Mouse (Mus musculus) T-helper 2 cell (primary cell): Measurements from ENCODE around the gene Shisal2a.
"Not testable (repeated sequence)": the region's sequence is repeated elsewhere in the genome, so short reads cannot be mapped to it uniquely, and the experiment has no call there.

Experiments used
- in situ Hi-C: fragments of 300-600 bp; cut with MboI, MseI; formaldehyde crosslinking; loops from one replicate; pipeline ENCODE4 v1.15.1; 2025; ENCODE audit warnings: high pct_unique_total_duplicates

Gene Shisal2a

DNA sequence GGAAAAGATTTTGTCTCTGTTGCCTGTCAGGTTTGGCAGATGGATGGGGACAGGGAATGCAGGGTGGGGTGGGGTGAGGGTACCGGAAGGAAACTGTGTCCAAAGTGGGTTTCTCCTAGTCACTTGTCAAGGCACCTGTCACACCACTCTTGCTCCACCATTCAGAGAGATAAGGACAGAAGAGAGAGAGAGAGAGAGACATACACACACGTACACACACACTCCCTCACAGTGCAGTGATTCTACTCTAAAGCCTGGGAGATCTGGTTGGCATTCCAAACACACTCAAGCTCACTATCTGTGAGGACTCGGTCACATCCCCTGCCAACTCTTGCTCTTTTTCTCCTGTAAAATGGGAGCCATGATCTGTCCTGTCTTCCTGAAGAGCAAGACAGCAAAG, 11.0 kb downstream of the Shisal2a start:
- in situ Hi-C loops = no loop called here

DNA sequence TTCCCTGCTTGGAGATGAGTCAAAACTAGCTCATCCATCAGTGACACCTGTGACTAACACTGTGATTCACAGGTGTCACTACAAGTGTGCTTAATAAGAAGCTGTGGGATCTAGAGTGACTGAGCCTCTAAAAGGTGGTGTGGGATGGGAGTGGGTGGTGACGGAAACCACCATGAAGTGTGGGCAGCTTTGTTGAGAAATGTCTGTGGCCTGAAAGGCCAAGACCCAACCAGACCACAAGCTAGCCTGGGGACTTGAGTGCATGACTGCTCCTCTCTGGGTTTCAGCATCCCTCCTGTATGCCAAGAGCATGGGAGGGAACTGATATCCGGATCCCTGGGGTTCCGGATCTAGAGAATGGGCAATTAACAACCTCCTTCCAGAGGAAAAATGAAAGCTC, 11.7 kb downstream of the Shisal2a start:
- in situ Hi-C loops = no loop called here

DNA sequence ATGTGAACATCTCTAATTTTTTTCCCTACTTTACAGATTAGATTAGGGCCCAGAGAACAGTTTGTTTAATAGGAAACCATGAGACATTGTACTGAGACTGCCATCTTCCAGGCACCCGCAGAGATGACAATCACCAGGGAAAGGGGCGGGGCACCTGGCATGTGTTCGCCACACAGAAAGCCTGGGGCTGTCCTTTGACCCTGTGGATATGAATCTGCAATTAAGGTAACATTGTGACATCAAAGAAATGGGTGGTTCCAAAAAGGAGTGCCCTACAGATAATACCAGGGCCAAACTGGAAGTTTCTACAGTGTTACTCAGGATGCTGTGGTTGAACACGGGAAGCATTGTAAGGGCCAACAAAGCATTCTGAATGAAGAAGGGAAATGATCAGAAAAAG, 12.7 kb downstream of the Shisal2a start:
- in situ Hi-C loops = no loop called here

DNA sequence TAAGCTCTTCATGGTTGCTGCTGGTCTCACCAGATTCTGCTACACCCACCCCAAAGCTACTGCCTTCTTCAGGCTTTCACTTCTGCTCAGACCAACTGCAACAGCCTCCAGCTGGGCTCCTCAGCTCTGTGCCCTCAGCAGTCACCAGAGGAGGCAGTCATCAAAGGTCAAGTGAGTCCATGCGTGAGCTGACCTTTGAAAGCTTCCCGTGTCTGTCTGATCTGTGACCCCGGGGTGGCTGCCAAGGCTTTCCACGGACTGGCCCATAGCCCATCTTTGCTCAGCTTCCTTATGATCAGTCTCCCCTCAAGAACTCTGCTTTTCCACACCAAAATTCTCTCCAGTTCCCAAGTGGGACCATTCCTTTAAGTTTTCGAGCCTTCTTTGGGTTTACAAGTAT, 13.9 kb downstream of the Shisal2a start:
- in situ Hi-C loops = no loop called here

DNA sequence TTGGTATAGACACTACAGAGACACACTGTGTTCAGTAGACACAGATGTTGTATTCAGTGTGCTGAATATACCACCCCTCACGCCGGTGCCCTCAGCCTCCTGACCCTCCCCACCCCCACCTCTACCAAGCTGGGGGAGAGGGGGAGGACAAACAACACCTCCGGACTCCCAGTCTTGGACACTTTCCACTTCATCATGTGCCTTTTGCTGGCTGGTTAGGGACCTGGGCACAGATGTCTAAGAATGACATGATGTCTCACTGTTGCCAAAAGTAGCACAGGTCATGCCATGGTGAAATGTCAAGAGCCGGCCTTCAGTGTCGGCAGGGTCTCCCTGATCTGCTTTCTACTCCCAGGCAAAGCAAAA, 19.1 kb downstream of the Shisal2a start:
- in situ Hi-C loops = no loop called here

DNA sequence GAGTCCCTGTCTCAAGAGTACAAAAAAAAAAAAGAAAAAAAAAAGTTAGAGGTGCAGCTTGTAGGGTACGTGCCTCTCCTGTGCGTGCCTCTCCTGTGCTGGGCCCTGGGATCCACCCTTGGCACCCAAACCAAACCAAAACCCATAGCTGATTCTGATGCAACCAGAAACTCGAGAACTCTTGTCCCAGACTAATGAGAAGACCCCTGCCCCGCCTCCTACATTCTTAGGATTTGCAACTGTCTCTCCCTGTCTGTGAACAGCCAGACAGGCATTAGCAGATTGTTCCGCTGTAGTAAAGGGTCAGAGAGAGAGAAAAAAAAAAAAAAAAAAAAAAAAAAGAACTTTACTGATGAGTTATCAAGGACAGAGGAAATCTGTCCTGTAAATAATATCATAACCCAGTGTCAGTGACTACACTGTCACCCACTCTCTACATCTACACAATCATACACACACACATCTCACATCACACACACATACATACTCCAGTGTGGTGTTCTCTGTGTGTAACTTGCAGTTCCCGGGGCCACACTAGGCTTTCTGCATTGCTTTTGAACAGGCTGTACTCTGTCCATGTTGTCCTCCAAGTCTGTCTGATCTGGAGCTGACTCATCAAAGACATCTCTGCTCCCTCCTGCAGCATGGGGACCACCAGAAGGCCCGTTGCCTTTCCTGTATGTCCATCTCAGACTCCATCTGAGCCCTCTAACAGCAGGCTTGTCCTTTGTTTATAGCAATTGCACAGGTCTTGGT, 19.6 kb downstream of the Shisal2a start:
- in situ Hi-C loops = no loop called here

DNA sequence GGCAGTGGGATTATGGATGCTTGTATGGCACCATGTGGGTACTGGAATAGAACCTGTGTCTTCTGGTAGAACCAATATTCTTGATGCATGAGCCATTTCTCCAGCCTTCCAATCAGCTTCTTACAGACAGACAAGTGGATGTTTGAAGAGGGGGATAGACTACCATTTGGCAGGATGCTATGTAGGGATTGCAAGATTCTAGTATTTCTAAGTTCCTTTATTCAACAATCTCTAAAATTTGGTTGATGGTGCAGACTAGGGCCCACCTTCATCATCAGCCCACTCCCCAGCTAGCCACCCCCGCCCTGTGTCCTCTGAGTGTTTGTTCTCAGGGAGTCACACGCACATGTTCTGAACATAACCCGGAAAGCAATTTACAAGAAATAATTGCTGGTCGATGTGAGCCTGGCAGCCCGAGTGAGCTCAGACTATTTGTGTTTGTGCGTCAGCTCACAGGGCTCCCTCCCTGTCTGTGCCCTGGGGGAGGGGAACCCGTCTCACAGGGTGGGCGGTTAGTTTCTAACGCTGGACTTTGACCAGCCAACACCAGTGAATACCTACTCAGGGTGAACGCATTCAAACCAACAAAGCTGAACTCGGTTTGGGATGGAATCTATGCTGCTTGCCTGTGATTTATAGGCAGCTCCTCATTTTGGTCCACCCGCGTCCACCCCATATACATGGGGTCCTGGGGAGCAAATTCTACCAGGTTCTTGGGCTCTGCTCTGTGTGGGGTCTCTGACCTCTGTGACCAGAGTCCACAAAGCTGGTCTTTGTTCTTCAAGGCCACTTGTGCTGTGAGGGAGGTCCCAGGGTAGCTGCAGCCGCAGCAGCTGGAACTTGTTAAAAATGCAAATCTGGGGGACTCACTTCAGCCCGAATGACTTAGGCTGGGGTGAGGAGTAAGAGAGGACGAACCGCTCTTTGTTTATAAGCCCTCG, 20.6 kb downstream of the Shisal2a start:
- in situ Hi-C loops = no loop called here

DNA sequence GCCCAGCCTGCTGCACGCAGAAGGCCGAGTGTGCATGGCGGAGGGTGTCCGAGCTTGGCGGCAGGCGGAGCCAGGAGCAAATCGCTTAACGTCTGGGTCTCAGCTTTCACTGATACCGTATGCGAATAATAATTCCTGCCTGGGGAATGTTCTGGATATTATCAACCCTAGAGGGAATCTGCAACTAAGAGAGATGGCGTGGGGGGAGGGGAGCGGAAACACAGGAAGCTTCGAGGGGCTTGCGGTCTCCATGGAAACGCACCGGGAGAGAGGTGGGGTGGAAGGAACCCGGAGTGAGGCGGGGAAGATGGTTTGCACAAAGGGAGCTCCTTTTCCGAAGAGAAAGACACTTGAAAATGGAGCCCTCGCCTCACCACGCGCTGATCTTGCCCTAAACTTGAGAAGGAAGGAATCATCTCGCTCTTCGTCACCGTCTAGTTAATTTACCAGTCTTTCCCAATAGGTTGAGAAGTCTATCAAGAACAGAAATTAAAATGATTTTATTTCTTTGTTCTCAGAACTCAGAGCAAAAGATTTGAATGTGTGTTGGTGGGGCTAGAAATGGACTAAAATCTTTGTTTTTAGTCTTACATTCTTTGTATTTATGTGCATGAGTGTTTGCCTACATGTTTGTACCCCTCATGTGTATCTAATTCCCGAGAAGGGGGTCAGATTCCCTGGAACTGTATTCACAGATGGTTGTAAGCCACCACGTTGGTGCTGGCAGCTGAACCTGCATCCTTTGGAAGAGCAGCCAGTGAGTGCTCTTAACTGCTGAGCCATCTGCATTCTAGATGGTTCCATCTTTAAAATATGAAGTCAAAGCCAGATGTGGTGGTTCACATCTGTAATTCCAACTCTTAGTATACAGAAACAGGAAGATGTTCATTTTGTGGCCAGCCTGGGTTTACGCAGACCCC, 22.8 kb downstream of the Shisal2a start:
- in situ Hi-C loops = no loop called here

DNA sequence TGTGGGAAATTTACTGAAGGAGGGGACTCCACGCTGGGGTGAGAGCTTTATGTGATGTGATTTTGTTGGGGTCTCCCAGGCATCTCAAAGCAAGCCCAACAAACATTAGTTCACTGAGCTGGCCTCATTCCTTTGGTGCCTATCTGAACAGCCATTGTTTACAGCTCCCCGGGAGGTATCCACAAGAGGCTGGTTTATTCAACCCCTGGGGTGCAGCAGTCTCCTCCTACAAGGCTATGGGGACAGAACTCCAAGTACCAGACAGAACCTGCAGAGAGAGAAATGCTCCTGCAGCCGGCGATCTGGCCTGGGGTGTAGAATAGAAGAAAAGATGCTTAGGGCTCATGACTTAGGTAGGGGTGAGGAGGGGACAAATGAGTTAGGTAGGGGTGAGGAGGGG, 24.7 kb downstream of the Shisal2a start:
- in situ Hi-C loops = no loop called here

DNA sequence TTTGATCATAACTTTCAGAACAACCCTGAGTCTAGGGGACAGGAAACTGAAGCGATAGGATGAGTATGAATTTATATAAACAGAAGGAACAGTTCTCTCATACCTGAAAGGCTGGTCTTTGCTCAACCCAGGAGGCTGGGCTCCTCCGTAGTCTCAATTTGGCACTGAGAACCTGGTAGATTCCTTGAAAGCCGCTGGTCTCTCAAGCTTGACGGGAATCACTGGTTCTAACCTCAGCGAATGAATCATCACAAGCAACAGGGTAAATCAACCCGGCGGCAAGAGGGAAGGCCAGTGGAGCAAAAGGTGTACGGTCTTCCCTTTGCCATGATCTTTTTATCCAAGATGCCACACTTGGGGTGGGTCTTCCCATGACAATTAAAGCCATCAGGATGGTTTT, 25.7 kb downstream of the Shisal2a start:
- in situ Hi-C loops = no loop called here

DNA sequence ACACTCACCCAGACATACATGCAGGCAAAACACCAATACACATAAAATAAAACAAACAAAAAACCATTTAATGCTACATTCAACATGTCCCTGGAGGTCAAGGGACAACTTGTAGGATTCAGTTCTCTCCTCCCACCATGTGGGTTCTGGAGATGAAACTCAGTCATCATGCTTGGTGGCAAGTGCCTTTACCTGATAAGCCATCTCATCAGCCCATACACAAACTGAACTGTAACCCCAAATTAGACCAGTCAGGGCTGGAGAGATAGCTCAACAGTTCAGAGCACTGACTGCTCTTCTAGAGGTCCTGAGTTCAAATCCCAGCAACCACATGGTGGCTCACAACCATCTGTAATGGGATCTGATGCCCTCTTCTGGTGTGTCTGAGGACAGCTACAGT, 29.6 kb downstream of the Shisal2a start:
- in situ Hi-C loops = not testable (repeated sequence)

DNA sequence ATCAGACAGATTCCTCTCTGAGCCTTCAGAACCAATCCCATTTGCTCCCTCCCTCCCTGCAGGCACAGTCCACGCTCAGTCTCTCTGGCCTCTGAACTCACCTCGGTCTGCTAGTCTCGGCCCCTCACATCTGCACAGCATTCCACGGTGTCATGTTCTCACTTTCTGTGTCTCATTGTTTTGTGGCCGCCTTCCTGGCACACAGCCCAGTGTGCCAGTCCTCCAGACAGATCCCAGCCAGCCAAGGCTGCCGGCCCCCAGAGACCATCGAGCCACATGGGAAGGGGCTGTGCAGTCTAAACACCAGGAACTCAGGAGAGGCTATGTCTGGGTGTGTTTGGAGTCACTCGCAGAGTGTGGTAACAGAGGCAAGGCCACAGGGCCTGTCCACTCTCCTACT, 32.3 kb downstream of the Shisal2a start:
- in situ Hi-C loops = no loop called here

DNA sequence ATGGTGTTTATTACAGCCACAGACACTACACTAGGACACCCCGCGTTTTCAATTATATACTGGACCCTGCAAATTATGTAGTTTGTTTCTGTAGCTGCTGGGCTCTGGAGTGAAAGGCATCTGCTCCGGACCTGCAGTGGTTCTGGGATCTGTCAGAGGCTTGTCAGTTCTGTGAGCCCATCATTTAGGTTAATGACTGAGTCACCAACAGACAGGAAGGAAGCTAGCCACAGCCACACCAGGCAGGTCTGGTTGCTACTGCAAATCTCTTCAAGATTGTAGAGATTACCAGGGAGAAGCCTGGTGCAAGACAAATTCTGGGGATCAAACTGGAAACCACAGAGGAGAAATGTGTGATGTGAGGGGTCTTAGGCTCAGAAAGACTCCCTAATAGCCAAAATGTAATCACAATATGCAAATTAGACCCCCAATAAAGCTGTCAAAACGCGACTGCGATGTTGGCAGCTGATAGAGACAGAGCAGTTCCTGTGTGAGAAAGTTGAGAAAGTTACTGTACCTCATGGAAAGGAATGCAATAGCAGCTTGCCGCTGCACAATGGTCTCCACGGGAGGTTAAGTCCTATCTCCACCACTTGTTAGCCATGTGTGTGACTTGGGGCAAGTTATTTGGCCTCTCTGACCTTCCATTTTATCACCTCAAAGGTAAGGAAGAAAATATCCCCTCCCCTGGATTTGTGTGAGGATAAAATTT, 33.2 kb downstream of the Shisal2a start:
- in situ Hi-C loops = loop anchor here (25.0 kb wide), 1 partner anchor 212 kb away; no protein-coding TSS in a partner anchor

DNA sequence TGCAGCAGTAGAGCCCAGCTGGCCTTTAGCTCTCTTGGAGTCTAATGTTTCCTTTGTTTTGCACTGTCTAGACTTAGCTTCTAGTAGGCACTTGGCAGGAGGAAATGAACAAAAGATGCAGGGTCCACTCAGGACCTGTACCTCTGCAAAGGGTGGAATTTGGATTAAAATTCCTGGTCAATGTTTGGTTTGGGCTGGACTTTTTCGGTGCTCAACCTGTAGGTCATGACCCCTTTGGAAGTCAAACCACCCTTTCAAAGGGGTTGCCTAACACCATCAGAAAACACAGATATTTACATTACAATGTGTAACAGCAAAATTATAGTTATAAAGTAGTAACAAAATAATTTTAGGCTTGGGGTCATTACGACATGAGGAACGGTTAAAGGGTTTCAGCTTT, 34.1 kb downstream of the Shisal2a start:
- in situ Hi-C loops = loop anchor here (25.0 kb wide), 1 partner anchor 213 kb away; no protein-coding TSS in a partner anchor

DNA sequence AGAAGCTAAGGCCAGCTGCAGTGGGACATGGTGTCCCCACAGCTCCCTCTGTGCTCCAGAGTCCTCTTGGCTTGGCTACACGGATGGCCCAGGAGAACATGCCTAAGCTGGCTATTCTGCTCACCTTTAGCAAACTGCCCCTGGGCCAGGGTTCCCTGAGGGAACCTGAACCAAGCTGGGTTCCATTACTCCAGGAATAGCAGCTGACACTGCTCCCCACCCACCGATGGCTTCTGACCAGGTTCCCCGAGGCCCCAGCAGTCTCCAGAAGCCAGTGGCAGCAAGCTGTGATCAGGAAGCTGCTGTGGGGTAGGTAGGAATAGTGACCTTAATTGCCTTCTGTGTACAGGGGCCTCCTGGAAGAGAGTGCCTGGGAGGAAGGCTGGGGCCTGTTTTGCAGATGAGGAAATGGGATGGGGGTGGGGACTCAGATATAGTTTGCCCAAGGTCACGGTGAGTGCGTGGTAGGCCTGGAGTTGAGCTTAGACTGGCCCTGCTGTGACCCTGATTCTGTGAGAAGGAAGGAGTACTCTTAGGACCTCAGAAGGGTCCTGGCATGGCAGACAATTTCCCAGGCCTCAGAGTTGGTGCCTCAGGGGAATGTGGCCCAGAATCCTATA, 34.8 kb downstream of the Shisal2a start:
- in situ Hi-C loops = loop anchor here (25.0 kb wide), 1 partner anchor 214 kb away; no protein-coding TSS in a partner anchor

DNA sequence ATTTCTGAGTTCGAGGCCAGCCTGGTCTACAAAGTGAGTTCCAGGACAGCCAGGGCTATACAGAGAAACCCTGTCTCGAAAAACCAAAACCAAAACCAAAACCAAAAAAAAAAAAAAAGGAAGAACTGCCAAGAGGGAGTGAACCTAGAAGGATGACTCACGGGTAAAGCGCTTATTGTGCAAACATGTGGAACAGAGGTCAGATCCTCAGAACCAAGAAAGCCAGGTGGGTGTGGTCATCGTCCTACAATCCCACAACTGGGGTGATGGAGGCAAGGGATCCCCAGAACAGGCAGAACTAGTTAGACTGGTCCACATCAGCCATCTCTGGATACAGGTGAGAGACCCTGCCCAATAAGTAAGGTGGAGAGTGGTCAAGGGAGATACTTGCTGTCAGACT, 36.0 kb downstream of the Shisal2a start:
- in situ Hi-C loops = loop anchor here (25.0 kb wide), 1 partner anchor 215 kb away; no protein-coding TSS in a partner anchor

DNA sequence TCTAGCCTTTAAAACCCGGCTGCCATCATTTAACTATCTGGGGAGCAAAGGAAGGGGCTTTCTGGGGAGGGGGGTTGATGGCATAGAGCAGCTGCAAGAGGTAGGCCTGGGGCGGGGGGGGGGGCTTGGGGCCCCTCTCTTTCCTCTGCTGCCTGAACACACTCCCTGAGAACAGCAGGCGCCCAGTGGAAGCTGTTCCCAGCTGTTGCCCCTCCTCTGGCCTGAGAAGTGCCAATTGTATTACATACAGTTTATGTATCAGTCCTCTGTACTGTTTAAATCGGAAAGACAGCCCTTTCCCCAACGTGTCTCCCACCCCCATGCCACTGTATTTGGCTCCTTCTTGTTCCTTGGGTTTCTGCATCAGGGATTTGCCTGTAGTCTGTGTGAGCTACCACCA, 37.3 kb downstream of the Shisal2a start:
- in situ Hi-C loops = loop anchor here (25.0 kb wide), 1 partner anchor 216 kb away; no protein-coding TSS in a partner anchor

DNA sequence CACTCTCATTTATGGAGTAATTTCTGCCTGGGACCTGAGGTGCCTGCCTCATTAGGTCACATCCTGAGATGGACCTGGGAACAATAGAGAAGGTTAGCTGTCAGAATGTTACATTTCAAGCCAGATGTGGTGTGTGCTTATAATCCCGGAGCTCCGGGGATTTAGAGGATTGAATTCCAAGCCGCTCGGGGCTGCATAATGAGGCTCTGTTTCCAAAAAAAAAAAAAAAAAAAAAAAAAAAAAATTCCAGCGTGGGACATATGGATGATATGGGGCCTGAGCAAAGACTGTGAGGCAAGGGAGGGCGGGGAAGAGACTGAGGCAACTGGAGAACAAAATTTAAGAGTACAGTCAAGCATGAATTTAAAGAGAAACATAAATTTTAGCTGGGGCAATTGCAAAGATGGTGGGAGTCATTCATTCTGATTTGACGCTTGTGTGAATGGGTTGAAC, 38.5 kb downstream of the Shisal2a start:
- in situ Hi-C loops = loop anchor here (25.0 kb wide), 1 partner anchor 218 kb away; no protein-coding TSS in a partner anchor

DNA sequence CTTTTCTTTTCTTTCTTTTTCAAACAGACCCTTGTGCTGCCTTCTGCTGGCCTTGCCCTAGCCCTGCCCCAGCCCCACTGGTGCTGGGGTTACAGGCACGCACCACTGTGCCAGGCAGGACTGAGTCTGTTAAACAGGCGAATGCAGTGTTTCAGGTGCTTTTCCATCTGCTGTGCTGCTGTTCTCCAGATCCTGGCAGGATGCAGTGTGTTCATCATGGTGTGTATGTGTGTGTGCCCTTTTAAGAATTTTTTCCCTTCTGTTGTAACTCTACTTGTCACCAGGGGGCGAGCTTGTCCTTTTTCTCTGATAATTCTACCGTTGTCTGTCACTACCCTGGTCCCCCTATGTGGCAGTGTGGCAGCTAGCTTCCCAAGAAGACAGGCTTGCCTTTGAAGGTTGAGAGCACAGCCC, 43.9 kb downstream of the Shisal2a start:
- in situ Hi-C loops = loop anchor here (25.0 kb wide), 1 partner anchor 223 kb away; no protein-coding TSS in a partner anchor

DNA sequence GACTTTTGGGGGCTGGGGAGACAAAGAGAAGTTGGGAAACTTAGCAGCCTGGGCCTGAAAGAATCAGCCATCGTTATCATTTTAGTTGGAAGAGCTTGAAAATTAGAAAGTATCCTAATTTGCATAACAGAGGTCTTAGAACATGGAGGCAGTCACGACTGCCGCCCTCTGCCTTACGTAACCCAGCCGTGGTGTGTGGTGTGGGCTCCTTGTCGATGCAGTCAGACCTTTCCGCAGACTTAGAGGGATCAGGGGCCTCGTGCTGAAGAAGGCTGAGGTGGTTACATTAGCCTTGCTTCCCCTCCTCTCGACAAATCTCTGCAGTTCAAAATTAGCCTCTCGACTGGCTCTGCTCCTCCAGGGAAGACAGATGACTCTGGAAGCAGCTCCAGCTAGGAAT, 44.3 kb downstream of the Shisal2a start:
- in situ Hi-C loops = loop anchor here (25.0 kb wide), 1 partner anchor 223 kb away; no protein-coding TSS in a partner anchor
